Mouse (Mus musculus) left cerebral cortex, adult 6 months (tissue): ENCODE results near the gene Fundc2. TPM values are rescaled to one million over a fixed set of nuclear protein-coding genes. Genes with fewer than 3 reads are reported as not detected.

Experiments
- long read RNA-seq, 2 experiments: library from polyadenylated mRNA; unstranded; transcript quantifications; one replicate each; pipeline ENCODE4 v2.0.0; 2019 to 2020
- polyA plus RNA-seq: library from polyadenylated mRNA; unstranded; fragments of <200 nt; fragmentation: Nextera tagmentation; gene quantifications from 2 replicates; pipeline ENCODE4 v1.2.3, GENCODE M21; 2021

Gene Fundc2
- 31.9 and 34.2 TPM in 2 replicates for polyA plus RNA-seq
- long read RNA-seq, experiment 1, transcript Fundc2-201 (5 exons, 2,562 nt): major isoform, 215 of 246 reads
- long read RNA-seq, experiment 1, partial matches to known transcripts: 13 of 246 reads
- long read RNA-seq, experiment 1, other reads (novel, unspliced or antisense): 18 of 246 reads
- long read RNA-seq, experiment 2, transcript Fundc2-201 (5 exons, 2,562 nt): major isoform, 43 of 59 reads
- long read RNA-seq, experiment 2, partial matches to known transcripts: 9 of 59 reads
- long read RNA-seq, experiment 2, other reads (novel, unspliced or antisense): 7 of 59 reads

DNA sequence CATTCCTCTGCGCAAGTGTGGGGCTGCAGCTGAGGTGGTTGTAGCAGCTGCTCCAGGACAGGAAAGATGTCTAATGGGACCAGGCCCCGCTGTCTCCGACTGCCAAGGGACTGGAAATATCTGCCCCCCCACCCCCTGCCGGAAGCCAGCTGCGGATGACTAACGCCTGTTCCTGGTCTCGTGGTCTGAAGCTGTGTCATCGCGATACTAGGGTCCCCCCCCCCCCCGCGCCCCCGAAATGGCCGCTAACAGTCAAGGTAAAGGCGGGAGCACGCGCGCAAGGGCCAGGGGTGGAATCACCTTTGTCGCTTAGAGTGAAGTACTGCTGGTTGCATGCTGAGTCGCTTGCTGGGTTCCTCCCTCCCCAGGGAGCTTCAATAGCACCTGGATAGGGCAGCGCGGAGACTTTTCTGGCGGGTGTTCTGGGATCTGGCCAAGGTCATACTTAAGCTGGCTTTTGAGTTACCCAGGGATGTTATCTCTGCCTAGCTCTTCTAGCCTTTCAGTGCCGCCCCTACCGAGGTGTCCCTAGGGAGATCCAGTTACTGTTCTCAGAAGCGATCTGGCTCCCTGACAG, at the start of gene Fundc2, which contains the start of gene F8:
TSS of gene Fundc2 (plus strand) at position 205 of the 577 bp plus-strand sequence.
TSS of gene F8 (minus strand) at position 421 of the 577 bp plus-strand sequence.

DNA sequence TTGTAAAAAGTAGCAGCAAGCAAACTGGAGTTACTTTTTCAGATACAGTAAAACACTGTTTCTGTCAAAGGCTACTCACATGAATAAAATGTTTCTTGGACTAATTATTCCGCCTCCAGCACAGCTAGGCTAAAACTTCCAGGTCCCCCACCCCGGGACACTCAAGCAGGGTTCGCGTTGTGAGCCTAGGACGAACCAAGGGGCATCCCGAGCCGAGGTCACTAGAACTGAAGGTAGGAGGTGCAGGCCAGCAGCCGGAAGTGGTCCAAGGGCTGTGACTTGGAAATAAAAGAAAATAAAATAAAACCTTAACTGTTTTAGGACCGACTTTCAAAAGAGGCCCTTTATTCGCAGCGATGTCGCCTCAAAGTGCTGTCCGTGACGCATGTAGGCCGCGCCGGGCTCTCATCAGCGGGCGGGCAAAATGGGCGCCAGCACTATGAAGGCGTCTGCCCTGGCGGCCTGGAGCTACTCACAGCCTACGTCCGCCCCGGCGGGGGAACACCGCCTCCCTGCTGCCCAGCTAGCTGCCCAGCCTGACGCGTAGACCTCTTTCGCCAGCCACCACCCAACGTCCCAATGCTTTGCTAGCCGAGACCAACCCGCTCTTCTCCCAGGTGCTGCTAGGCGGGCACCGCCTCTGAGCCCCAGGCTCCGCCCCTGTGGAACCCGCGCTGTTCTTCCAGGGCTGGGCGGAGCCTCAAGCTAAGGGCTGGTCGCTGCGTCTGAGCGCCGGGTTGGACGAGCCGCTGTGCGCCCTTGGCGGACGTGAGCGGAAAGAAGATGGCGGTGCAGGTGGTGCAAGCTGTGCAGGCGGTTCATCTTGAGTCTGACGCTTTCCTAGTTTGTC, 34.0 kb downstream of the Fundc2 start, which contains the start of the genes Cmc4, Mtcp1 and Brcc3:
TSS of gene Cmc4 (minus strand) at position 649 of the 850 bp plus-strand sequence.
TSS of gene Mtcp1 (minus strand) at position 653 of the 850 bp plus-strand sequence.
TSS of gene Brcc3 (plus strand) at position 693 of the 850 bp plus-strand sequence.

Other genes starting within 250 kb of the Fundc2 start
- gene Smim9, start 218.6 kb upstream of the Fundc2 start, polyA plus RNA-seq: not detected in 2 replicates
- 0.98 and 1.5 TPM in 2 replicates for gene F8, start 216 bp downstream of the Fundc2 start, polyA plus RNA-seq
- 24.1 and 25.9 TPM in 2 replicates for gene Cmc4, start 34.2 kb downstream of the Fundc2 start, polyA plus RNA-seq
- 1.4 TPM in 2 replicates for gene Mtcp1, start 34.2 kb downstream of the Fundc2 start, polyA plus RNA-seq
- 62.0 and 81.2 TPM in 2 replicates for gene Brcc3, start 34.2 kb downstream of the Fundc2 start, polyA plus RNA-seq
- gene Vbp1, start 131.9 kb downstream of the Fundc2 start, polyA plus RNA-seq: 115 and 118 TPM in 2 replicates
- gene Rab39b, start 195.8 kb downstream of the Fundc2 start, polyA plus RNA-seq: 25.1 and 29.1 TPM in 2 replicates